Mouse (Mus musculus): ENCODE data around the gene Naa80. TPM values are rescaled to one million over a fixed set of nuclear protein-coding genes. Genes with fewer than 3 reads are reported as not detected.

Naa80 gene
- polyA plus RNA-seq, 1 experiment: 46.3 TPM

- WGBS: 16% methylated on average over 9 of the region's 9 CpGs
- Histone ChIP-seq H3K4me3 (ENCODE audit: low read depth, low read length) (peak overlapping the region; percentile 39), H3K4me1 (ENCODE audit: control insufficient read depth, insufficient read depth, insufficient read length, low read length) (peaks cover 46% of the 10 kb centered on the region)
Observed at GRCm38 (mm10) chr9:107606591-107606990, 27.9 kb downstream of the Naa80 start.

DNA sequence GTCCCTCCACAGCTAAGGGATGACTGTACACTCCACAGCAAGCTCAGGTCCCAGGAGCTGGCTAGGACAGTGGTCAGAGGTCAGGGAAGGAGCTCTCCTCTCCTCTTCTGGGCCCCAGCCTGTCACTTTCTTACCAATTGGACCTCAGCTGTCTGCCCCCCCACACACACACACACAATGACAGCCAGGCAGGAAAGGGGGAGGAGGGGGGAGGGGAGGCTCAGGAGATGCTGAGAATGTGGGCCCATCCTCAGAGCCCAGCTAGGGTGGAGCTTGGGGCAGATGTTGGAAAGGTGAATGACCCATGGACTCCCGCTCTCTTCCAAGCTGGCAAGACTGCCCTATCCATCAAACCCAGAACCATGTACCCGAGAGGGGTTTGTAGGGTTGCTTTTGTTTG lies 28.3 kb downstream of the Naa80 start:
- Histone ChIP-seq H3K27me3 (ENCODE audit: control insufficient read depth, insufficient read depth, low read length) (no peaks in the 10 kb centered on the region), H3K4me1 (ENCODE audit: control insufficient read depth, insufficient read depth, insufficient read length, low read length) (peaks cover 47% of the 10 kb centered on the region), H3K27ac (ENCODE audit: insufficient read depth, low read depth, low read length) (peak overlapping the region; percentile 63), H3K36me3 (ENCODE audit: control insufficient read depth, insufficient read depth, low read length) (0 out of 2 replicates have a peak, but pooled peaks cover 5% of the 10 kb centered on the region), H3K4me3 (ENCODE audit: low read depth, low read length) (peak overlapping the region; percentile 39)
- TF ChIP-seq CTCF (IDR thresholded peaks at IDR 0.05; ENCODE audit: extremely low read depth, insufficient read length, insufficient replicate concordance, low read depth, low read length) (no peak), POLR2A (IDR thresholded peaks at IDR 0.05; ENCODE audit: low read depth, low read length) (no peak)
- WGBS: 40% methylated on average over 2 of the region's 2 CpGs

More at GRCm38 (mm10) chr9:107606591-107606990, 27.9 kb downstream of the Naa80 start:
- TF ChIP-seq CTCF (IDR thresholded peaks at IDR 0.05; ENCODE audit: extremely low read depth, insufficient read length, insufficient replicate concordance, low read depth, low read length) (no peak), POLR2A (IDR thresholded peaks at IDR 0.05; ENCODE audit: low read depth, low read length) (peak; percentile 34; the same call in 1 of the 2 replicates)
- Histone ChIP-seq H3K27ac (ENCODE audit: insufficient read depth, low read depth, low read length) (peak overlapping the region; percentile 63), H3K36me3 (ENCODE audit: control insufficient read depth, insufficient read depth, low read length) (0 out of 2 replicates have a peak, but pooled peaks cover 5% of the 10 kb centered on the region), H3K27me3 (ENCODE audit: control insufficient read depth, insufficient read depth, low read length) (no peaks in the 10 kb centered on the region)

DNA sequence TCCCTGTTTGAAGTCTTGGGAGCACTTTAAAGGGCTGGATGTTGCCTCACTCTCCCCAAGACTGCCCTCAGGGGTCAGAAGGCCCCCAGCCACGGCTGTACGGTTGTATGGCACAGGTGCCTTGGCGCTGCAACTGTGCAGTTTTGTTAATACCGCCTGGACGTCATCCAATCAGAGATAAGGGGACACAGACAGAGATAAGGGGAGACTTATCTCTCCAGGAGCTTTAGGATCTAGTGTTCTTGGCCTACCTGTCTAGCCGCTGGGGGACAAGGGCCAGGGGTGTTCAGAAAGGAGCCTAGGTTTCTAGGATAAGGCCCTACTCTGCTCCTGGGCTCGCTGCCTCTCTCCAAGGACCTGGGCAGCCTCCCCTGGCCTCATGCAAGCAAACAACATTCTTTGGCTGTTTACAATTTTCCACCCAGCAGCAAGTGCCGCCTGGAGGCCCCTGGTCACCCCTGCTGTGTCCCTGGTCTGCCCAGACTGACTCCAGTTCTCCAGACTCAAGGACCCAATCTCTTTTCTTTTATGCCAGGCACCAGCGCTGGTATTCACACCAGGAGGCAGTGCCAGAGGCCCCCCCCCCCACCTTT lies 29.1 kb downstream of the Naa80 start:
- H3K27me3 ChIP-seq (ENCODE audit: control insufficient read depth, insufficient read depth, low read length): no peaks in the 10 kb centered on the region
- peak overlapping the region; percentile 63 for H3K27ac ChIP-seq (ENCODE audit: insufficient read depth, low read depth, low read length)
- TF ChIP-seq CTCF (IDR thresholded peaks at IDR 0.05; ENCODE audit: extremely low read depth, insufficient read length, insufficient replicate concordance, low read depth, low read length): no peak
- no peak for TF ChIP-seq POLR2A (IDR thresholded peaks at IDR 0.05; ENCODE audit: low read depth, low read length)
- peak overlapping the region; percentile 39 for H3K4me3 ChIP-seq (ENCODE audit: low read depth, low read length)
- 17% methylated on average over 9 of the region's 9 CpGs for WGBS
- H3K4me1 ChIP-seq (ENCODE audit: control insufficient read depth, insufficient read depth, insufficient read length, low read length): peaks cover 45% of the 10 kb centered on the region
- 0 out of 2 replicates have a peak, but pooled peaks cover 4% of the 10 kb centered on the region for H3K36me3 ChIP-seq (ENCODE audit: control insufficient read depth, insufficient read depth, low read length)

GRCm38 (mm10) chr9:107608741-107609432 lies 30.2 kb downstream of the Naa80 start, which contains the start of gene Sema3b:
Gene Sema3b, minus strand, starts transcription at chr9:107609229.
- peaks cover 39% of the 10 kb centered on the region for H3K4me1 ChIP-seq (ENCODE audit: control insufficient read depth, insufficient read depth, insufficient read length, low read length)
- no peak within 1 kb of the TSS for H3K4me3 ChIP-seq (ENCODE audit: low read depth, low read length)
- WGBS: 34% methylated on average over 12 of the region's 12 CpGs
- no peak within 1 kb of the TSS for H3K27ac ChIP-seq (ENCODE audit: insufficient read depth, low read depth, low read length)
- TF ChIP-seq CTCF (IDR thresholded peaks at IDR 0.05; ENCODE audit: extremely low read depth, insufficient read length, insufficient replicate concordance, low read depth, low read length) (no peak), POLR2A (IDR thresholded peaks at IDR 0.05; ENCODE audit: low read depth, low read length) (no peak; the same call in 1 of the 2 replicates)
- no peaks in the 10 kb centered on the region for H3K27me3 ChIP-seq (ENCODE audit: control insufficient read depth, insufficient read depth, low read length)
- no peaks in the 10 kb centered on the region for H3K36me3 ChIP-seq (ENCODE audit: control insufficient read depth, insufficient read depth, low read length)

DNA sequence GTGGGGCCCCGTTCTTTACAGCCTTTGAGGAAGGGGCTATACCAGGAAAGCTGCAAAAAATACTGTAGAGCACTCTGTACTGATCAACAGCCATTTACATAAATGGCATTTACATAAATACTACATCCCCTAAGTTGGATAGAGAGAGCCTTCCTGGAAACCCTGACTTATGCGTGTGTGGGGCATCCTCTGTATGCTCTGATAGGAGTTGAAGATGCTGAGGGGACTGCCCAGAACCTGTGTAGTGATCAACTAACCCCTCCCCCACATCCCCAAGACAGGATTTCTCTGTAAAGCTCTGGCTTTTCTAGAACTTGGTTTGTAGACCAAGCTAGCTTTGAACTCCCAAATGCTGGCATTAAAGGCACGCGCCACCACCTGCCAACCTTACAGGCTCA lies 30.7 kb downstream of the Naa80 start:
- TF ChIP-seq CTCF (IDR thresholded peaks at IDR 0.05; ENCODE audit: extremely low read depth, insufficient read length, insufficient replicate concordance, low read depth, low read length) (no peak), POLR2A (IDR thresholded peaks at IDR 0.05; ENCODE audit: low read depth, low read length) (no peak)
- H3K36me3 ChIP-seq (ENCODE audit: control insufficient read depth, insufficient read depth, low read length): peaks cover 4% of the 10 kb centered on the region
- H3K4me1 ChIP-seq (ENCODE audit: control insufficient read depth, insufficient read depth, insufficient read length, low read length): peaks cover 36% of the 10 kb centered on the region
- no peak overlapping the region for H3K4me3 ChIP-seq (ENCODE audit: low read depth, low read length)
- 77% methylated on average over 4 of the region's 4 CpGs for WGBS
- no peak overlapping the region for H3K27ac ChIP-seq (ENCODE audit: insufficient read depth, low read depth, low read length)
- H3K27me3 ChIP-seq (ENCODE audit: control insufficient read depth, insufficient read depth, low read length): no peaks in the 10 kb centered on the region

DNA sequence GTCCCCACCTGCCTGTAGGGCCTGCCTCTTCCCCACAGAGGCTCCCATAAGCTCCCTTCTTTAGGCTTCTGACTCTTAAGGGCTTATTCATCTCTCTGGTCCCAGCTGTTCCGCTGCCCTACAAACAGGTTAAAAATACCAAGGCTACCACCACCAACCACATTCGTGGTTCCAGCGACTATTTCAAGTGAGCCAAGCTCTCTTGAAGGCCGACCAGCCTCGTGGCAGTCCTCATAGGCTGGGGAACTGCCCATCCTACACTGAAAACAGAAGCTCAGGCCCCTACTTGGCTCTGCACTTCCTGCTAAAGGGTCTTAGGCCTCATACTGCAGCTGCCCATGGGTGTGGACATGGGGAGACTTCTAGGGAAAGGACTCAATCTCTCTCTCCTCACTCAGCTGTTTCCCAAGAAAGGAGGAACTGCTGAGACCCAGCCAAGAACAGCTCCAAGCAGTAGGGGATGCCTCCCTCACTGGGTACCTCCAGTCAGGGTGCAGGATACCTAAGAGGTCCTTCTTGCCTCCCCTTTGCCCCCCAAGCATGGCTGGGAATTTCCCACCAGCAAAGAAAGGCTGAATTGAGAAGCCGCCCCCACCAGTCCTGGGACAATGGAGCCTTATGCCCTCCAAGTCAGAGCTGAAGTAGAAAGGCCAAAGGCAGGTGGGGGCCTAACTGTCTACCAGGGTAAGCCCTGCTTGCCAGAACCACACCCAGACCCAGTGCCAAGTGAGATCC lies 32.9 kb downstream of the Naa80 start:
- H3K36me3 ChIP-seq (ENCODE audit: control insufficient read depth, insufficient read depth, low read length): peaks cover 25% of the 10 kb centered on the region
- TF ChIP-seq POLR2A (IDR thresholded peaks at IDR 0.05; ENCODE audit: low read depth, low read length): no peak
- no peak for TF ChIP-seq CTCF (IDR thresholded peaks at IDR 0.05; ENCODE audit: extremely low read depth, insufficient read length, insufficient replicate concordance, low read depth, low read length)
- peak overlapping the region; percentile 44 for H3K4me3 ChIP-seq (ENCODE audit: low read depth, low read length)
- H3K27ac ChIP-seq (ENCODE audit: insufficient read depth, low read depth, low read length): peak overlapping the region; percentile 91
- H3K27me3 ChIP-seq (ENCODE audit: control insufficient read depth, insufficient read depth, low read length): no peaks in the 10 kb centered on the region
- peaks cover 30% of the 10 kb centered on the region for H3K4me1 ChIP-seq (ENCODE audit: control insufficient read depth, insufficient read depth, insufficient read length, low read length)
- WGBS: 43% methylated on average over 6 of the region's 6 CpGs

Measured in small intestine, adult 2 months (tissue).